Mouse (Mus musculus): Measurements from ENCODE around the gene Srp72. TPM values are rescaled to one million over a fixed set of nuclear protein-coding genes. Genes with fewer than 3 reads are reported as not detected.

Gene Srp72
- polyA plus RNA-seq, 1 experiment from 2014 or later: 89.5 TPM

DNA sequence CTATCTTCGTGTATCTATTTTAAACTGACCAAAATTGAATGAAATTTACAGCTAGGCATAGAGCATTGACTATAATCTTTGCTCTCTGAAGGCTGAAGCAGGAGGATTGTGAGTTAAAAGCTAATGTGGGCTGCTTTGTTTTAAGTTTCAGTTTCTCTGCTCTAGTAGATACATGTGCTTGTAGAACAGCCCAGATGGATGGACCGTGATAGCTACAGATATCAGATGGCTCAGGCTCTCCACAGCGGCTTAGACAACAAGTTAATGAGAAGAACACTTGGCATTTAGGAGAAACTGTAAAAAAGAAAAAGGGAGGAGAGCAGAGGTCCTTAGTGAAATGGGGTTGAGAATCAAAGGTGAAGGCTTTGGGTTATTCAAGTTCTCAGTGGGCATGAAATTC, 16.3 kb downstream of the Srp72 start:
- no peaks in the 10 kb centered on the region for H3K9me3 ChIP-seq (ENCODE audit: control insufficient read depth, low read length)
- WGBS: 98% methylated on average over 3 of the region's 3 CpGs
- H3K4me3 ChIP-seq (ENCODE audit: low read length): no peak overlapping the region
- no peak overlapping the region for H3K9ac ChIP-seq (ENCODE audit: low read depth, low read length)
- no peaks in the 10 kb centered on the region for H3K4me1 ChIP-seq (ENCODE audit: control insufficient read depth, insufficient read depth, low read depth, low read length)
- no peak overlapping the region for H3K27ac ChIP-seq (ENCODE audit: low read depth, low read length)
- H3K36me3 ChIP-seq (ENCODE audit: control insufficient read depth, insufficient read depth, low read length): peaks cover 53% of the 10 kb centered on the region
- ATAC-seq: no peak
- H3K4me2 ChIP-seq (ENCODE audit: low read length): no peak overlapping the region
- H3K27me3 ChIP-seq (replicated peaks; ENCODE audit: control insufficient read depth, insufficient read depth, low read length): no peaks in the 10 kb centered on the region

GRCm38 (mm10) chr5:76993174-76993814, 18.8 kb downstream of the Srp72 start:
- H3K27me3 ChIP-seq (replicated peaks; ENCODE audit: control insufficient read depth, insufficient read depth, low read length): no peaks in the 10 kb centered on the region
- H3K4me1 ChIP-seq (ENCODE audit: control insufficient read depth, insufficient read depth, low read depth, low read length): no peaks in the 10 kb centered on the region
- H3K4me2 ChIP-seq (ENCODE audit: low read length): no peak overlapping the region
- no peak overlapping the region for H3K9ac ChIP-seq (ENCODE audit: low read depth, low read length)
- 93% methylated on average over 5 of the region's 5 CpGs for WGBS
- no peaks in the 10 kb centered on the region for H3K9me3 ChIP-seq (ENCODE audit: control insufficient read depth, low read length)
- H3K27ac ChIP-seq (ENCODE audit: low read depth, low read length): no peak overlapping the region
- no peak overlapping the region for H3K4me3 ChIP-seq (ENCODE audit: low read length)
- ATAC-seq: no peak
- peaks cover 59% of the 10 kb centered on the region for H3K36me3 ChIP-seq (ENCODE audit: control insufficient read depth, insufficient read depth, low read length)

GRCm38 (mm10) chr5:76998416-76998815, 23.9 kb downstream of the Srp72 start:
- WGBS: 53% methylated on average over 5 of the region's 5 CpGs
- ATAC-seq: 0 out of 2 replicates have a peak, but pooled peaks have one; percentile 63
- no peaks in the 10 kb centered on the region for H3K9me3 ChIP-seq (ENCODE audit: control insufficient read depth, low read length)
- H3K9ac ChIP-seq (ENCODE audit: low read depth, low read length): no peak overlapping the region
- H3K27ac ChIP-seq (ENCODE audit: low read depth, low read length): no peak overlapping the region
- no peaks in the 10 kb centered on the region for H3K4me1 ChIP-seq (ENCODE audit: control insufficient read depth, insufficient read depth, low read depth, low read length)
- H3K27me3 ChIP-seq (replicated peaks; ENCODE audit: control insufficient read depth, insufficient read depth, low read length): no peaks in the 10 kb centered on the region
- H3K4me2 ChIP-seq (ENCODE audit: low read length): no peak overlapping the region
- peaks cover 33% of the 10 kb centered on the region for H3K36me3 ChIP-seq (ENCODE audit: control insufficient read depth, insufficient read depth, low read length)
- no peak overlapping the region for H3K4me3 ChIP-seq (ENCODE audit: low read length)

DNA sequence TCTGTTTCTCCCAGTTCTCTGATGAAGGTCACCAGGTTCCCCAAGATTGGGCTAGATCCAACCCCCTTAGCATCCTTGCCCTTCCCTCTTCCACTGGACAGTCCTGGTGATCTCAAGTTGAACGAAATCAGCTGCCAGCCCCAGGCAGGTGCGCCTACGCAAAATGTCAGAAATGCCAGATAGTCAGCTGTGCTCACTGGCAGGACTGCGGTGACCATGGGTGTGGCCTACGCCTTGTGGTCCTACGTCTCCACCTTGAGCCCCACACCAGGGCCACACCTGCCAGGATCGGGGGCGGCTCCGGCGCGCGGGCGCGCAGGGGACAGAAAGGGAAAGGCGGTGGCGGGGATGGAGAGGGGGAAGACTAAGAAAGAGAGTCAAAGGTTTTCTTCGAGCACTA, 26.7 kb downstream of the Srp72 start:
- Histone ChIP-seq H3K9ac (ENCODE audit: low read depth, low read length) (no peak overlapping the region), H3K27me3 (replicated peaks; ENCODE audit: control insufficient read depth, insufficient read depth, low read length) (no peaks in the 10 kb centered on the region), H3K4me1 (ENCODE audit: control insufficient read depth, insufficient read depth, low read depth, low read length) (no peaks in the 10 kb centered on the region), H3K36me3 (ENCODE audit: control insufficient read depth, insufficient read depth, low read length) (peaks cover 17% of the 10 kb centered on the region), H3K9me3 (ENCODE audit: control insufficient read depth, low read length) (no peaks in the 10 kb centered on the region), H3K27ac (ENCODE audit: low read depth, low read length) (no peak overlapping the region), H3K4me2 (ENCODE audit: low read length) (no peak overlapping the region), H3K4me3 (ENCODE audit: low read length) (no peak overlapping the region)
- ATAC-seq: no peak
- WGBS: 89% methylated on average over 17 of the region's 17 CpGs

DNA sequence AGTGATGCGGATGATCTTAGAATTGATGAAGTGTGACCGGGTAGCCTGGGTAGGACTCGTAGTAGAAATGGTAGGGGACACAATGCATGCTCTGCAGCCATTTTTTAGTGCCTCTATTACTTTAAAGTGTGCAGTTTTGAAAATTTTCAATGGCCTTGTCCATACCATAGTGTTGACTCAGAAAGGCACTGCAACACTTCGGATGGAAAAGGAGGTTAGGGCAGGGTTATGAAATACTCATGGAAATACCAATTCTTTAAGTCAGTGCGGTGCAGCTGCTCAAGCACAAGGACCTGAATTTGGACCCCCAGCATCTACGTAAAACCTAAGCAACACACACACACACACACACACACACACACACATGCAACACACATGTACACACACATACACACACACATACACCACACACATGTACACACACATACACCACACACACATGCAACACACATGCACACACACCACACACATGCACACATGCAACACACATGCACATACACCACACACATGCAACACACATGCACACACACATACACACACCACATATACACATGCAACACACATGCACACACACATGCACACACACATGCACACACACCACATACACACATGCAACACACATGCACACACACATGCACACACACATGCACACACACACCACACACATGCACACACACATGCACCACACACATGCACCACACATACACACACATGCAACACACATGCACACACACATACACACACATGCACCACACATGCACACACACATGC, 29.8 kb downstream of the Srp72 start, which contains the start of gene Arl9:
Gene Arl9, plus strand, starts transcription at position 5 of the 771 bp plus-strand sequence.
- no peaks in the 10 kb centered on the region for H3K4me1 ChIP-seq (ENCODE audit: control insufficient read depth, insufficient read depth, low read depth, low read length)
- no peak within 1 kb of the TSS for H3K4me3 ChIP-seq (ENCODE audit: low read length)
- no peak for ATAC-seq
- no peak within 1 kb of the TSS for H3K4me2 ChIP-seq (ENCODE audit: low read length)
- H3K36me3 ChIP-seq (ENCODE audit: control insufficient read depth, insufficient read depth, low read length): peaks cover 4% of the 10 kb centered on the region; the same call in 1 of the 2 replicates
- no peaks in the 10 kb centered on the region for H3K9me3 ChIP-seq (ENCODE audit: control insufficient read depth, low read length)
- H3K9ac ChIP-seq (ENCODE audit: low read depth, low read length): no peak within 1 kb of the TSS
- H3K27me3 ChIP-seq (replicated peaks; ENCODE audit: control insufficient read depth, insufficient read depth, low read length): no peaks in the 10 kb centered on the region
- H3K27ac ChIP-seq (ENCODE audit: low read depth, low read length): no peak within 1 kb of the TSS
- 92% methylated on average over 6 of the region's 6 CpGs for WGBS

GRCm38 (mm10) chr5:77010352-77010751, 35.9 kb downstream of the Srp72 start:
- 95% methylated on average over 9 of the region's 9 CpGs for WGBS
- no peak overlapping the region for H3K27ac ChIP-seq (ENCODE audit: low read depth, low read length)
- H3K4me2 ChIP-seq (ENCODE audit: low read length): no peak overlapping the region
- H3K4me3 ChIP-seq (ENCODE audit: low read length): no peak overlapping the region
- ATAC-seq: no peak
- H3K36me3 ChIP-seq (ENCODE audit: control insufficient read depth, insufficient read depth, low read length): no peaks in the 10 kb centered on the region
- H3K27me3 ChIP-seq (replicated peaks; ENCODE audit: control insufficient read depth, insufficient read depth, low read length): no peaks in the 10 kb centered on the region
- H3K9me3 ChIP-seq (ENCODE audit: control insufficient read depth, low read length): no peaks in the 10 kb centered on the region
- H3K9ac ChIP-seq (ENCODE audit: low read depth, low read length): no peak overlapping the region
- H3K4me1 ChIP-seq (ENCODE audit: control insufficient read depth, insufficient read depth, low read depth, low read length): no peaks in the 10 kb centered on the region

- no peak overlapping the region for H3K27ac ChIP-seq (ENCODE audit: low read depth, low read length)
- H3K4me3 ChIP-seq (ENCODE audit: low read length): no peak overlapping the region
- H3K4me2 ChIP-seq (ENCODE audit: low read length): no peak overlapping the region
- H3K4me1 ChIP-seq (ENCODE audit: control insufficient read depth, insufficient read depth, low read depth, low read length): no peaks in the 10 kb centered on the region
- H3K36me3 ChIP-seq (ENCODE audit: control insufficient read depth, insufficient read depth, low read length): no peaks in the 10 kb centered on the region
- H3K9me3 ChIP-seq (ENCODE audit: control insufficient read depth, low read length): no peaks in the 10 kb centered on the region
- ATAC-seq: no peak
- no peaks in the 10 kb centered on the region for H3K27me3 ChIP-seq (replicated peaks; ENCODE audit: control insufficient read depth, insufficient read depth, low read length)
- no peak overlapping the region for H3K9ac ChIP-seq (ENCODE audit: low read depth, low read length)
- 69% methylated on average over 3 of the region's 3 CpGs for WGBS
Observed at GRCm38 (mm10) chr5:77011082-77011481, 36.6 kb downstream of the Srp72 start.

DNA sequence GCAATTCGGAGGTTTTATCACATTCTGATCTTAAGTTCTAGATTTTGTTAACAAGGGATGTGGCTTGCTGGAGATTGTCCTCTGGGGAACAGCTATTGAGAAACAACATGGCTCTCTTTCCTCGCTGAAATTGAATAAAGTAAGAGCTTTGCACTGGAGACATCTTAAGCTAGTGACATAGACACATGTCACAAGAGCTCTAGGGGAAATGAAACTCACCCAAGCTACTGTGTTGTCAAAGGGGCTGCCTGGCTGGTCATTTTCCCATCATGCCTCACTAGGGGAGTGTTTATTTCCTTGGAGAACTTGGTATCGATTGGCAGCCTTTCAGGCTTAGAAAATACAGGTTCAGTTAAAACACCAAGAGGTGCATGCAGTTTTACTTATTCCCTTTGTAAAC, 38.7 kb downstream of the Srp72 start:
- no peak overlapping the region for H3K9ac ChIP-seq (ENCODE audit: low read depth, low read length)
- no peaks in the 10 kb centered on the region for H3K27me3 ChIP-seq (replicated peaks; ENCODE audit: control insufficient read depth, insufficient read depth, low read length)
- 83% methylated on average over 3 of the region's 3 CpGs for WGBS
- H3K9me3 ChIP-seq (ENCODE audit: control insufficient read depth, low read length): no peaks in the 10 kb centered on the region
- no peak overlapping the region for H3K4me3 ChIP-seq (ENCODE audit: low read length)
- no peak for ATAC-seq
- H3K4me2 ChIP-seq (ENCODE audit: low read length): no peak overlapping the region
- H3K4me1 ChIP-seq (ENCODE audit: control insufficient read depth, insufficient read depth, low read depth, low read length): no peaks in the 10 kb centered on the region
- no peak overlapping the region for H3K27ac ChIP-seq (ENCODE audit: low read depth, low read length)
- no peaks in the 10 kb centered on the region for H3K36me3 ChIP-seq (ENCODE audit: control insufficient read depth, insufficient read depth, low read length)
